Mouse (Mus musculus) liver, embryonic 13.5 days (tissue): ENCODE results near the gene Dlgap4. TPM values are rescaled to one million over a fixed set of nuclear protein-coding genes. Genes with fewer than 3 reads are reported as not detected.
A peak's percentile ranks its signal among the peaks of the same experiment; 100 is the strongest.

Source experiments
- ATAC-seq: fragments of 200-750 bp; cut with Nextera tagmentation; 2 replicates; pipeline ENCODE4 v1.8.0; 2017; ENCODE audit warnings: low read depth, mild to moderate bottlenecking, moderate number of reproducible peaks, moderate library complexity
- DNase-seq: peaks from one replicate; pipeline ENCODE4 v3.0.0; 2022
- H3K27ac ChIP-seq: fragments of 300-500 bp; sonication (generic); 2 replicates; pipeline ENCODE4 v1.5.1; 2015; ENCODE audit warnings: moderate library complexity, mild to moderate bottlenecking, inconsistent platforms
- H3K27me3 ChIP-seq: fragments of 300-500 bp; sonication (generic); 2 replicates; pipeline ENCODE4 v1.6.1; 2015; ENCODE audit warnings: mild to moderate bottlenecking, inconsistent platforms
- H3K36me3 ChIP-seq: fragments of 300-500 bp; sonication (generic); 2 replicates; pipeline ENCODE4 v1.6.1; 2015; ENCODE audit warnings: mild to moderate bottlenecking, inconsistent platforms
- H3K4me1 ChIP-seq: fragments of 300-500 bp; sonication (generic); replicated peaks from 2 replicates; pipeline ENCODE4 v1.6.1; 2015; ENCODE audit warnings: inconsistent platforms
- H3K4me2 ChIP-seq: fragments of 300-500 bp; sonication (generic); 2 replicates; pipeline ENCODE4 v1.6.1; 2015; ENCODE audit warnings: inconsistent platforms, mild to moderate bottlenecking, moderate library complexity
- H3K4me3 ChIP-seq: fragments of 300-500 bp; sonication (generic); replicated peaks from 2 replicates; pipeline ENCODE4 v1.5.1; 2015; ENCODE audit warnings: mild to moderate bottlenecking, inconsistent platforms
- H3K9ac ChIP-seq: fragments of 300-500 bp; sonication (generic); 2 replicates; pipeline ENCODE4 v1.6.1; 2015; ENCODE audit warnings: mild to moderate bottlenecking, inconsistent platforms
- H3K9me3 ChIP-seq: fragments of 300-500 bp; sonication (generic); replicated peaks from 2 replicates; pipeline ENCODE4 v1.6.1; 2016; ENCODE audit warnings: inconsistent platforms
- WGBS: fragments of 180-500 bp; shearing (Covaris S2); methylation state at CpG from one replicate; pipeline ENCODE4 v1.1.7; 2015; ENCODE audit not compliant: insufficient replicate concordance; 5-methylcytosine and 5-hydroxymethylcytosine counted together
- polyA plus RNA-seq: library from polyadenylated mRNA; unstranded; fragments of >200 nt; fragmentation: Nextera tagmentation; extraction: Ambion mirVana; gene quantifications from 2 replicates; pipeline ENCODE4 v1.2.1, GENCODE M21; 2015

Gene Dlgap4
- polyA plus RNA-seq, 1 experiment from 2014 or later, result 11.3 TPM

GRCm38 (mm10) chr2:156723899-156724523, 110.5 kb downstream of the Dlgap4 start:
- no peak for DNase-seq
- H3K4me1 ChIP-seq, result peaks cover 64% of the 10 kb centered on the region

GRCm38 (mm10) chr2:156724871-156725270, 111.4 kb downstream of the Dlgap4 start:
- Histone ChIP-seq H3K9me3 (no peaks in the 10 kb centered on the region), H3K4me3 (no peak overlapping the region), H3K4me1 (peaks cover 65% of the 10 kb centered on the region), H3K36me3 (no peaks in the 10 kb centered on the region), H3K9ac (no peak overlapping the region), H3K27me3 (peaks cover 11% of the 10 kb centered on the region; the same call in 1 of the 2 replicates), H3K4me2 (no peak overlapping the region), H3K27ac (no peak overlapping the region)
- ATAC-seq (no peak), DNase-seq (no peak)
- 78% methylated on average over 4 of the region's 4 CpGs for WGBS

More at GRCm38 (mm10) chr2:156723899-156724523, 110.5 kb downstream of the Dlgap4 start:
- Histone ChIP-seq H3K4me2 (no peak overlapping the region), H3K9ac (no peak overlapping the region), H3K4me3 (no peak overlapping the region), H3K27me3 (peaks cover 11% of the 10 kb centered on the region; the same call in 1 of the 2 replicates), H3K9me3 (no peaks in the 10 kb centered on the region), H3K36me3 (no peaks in the 10 kb centered on the region), H3K27ac (no peak overlapping the region)
- ATAC-seq, result no peak
- WGBS, result 82% methylated on average over 1 of the region's 1 CpGs

GRCm38 (mm10) chr2:156726344-156726743, 112.8 kb downstream of the Dlgap4 start:
- Histone ChIP-seq H3K27me3 (peaks cover 11% of the 10 kb centered on the region; the same call in 1 of the 2 replicates), H3K36me3 (no peaks in the 10 kb centered on the region), H3K4me2 (no peak overlapping the region), H3K4me1 (peaks cover 68% of the 10 kb centered on the region), H3K9me3 (no peaks in the 10 kb centered on the region), H3K4me3 (no peak overlapping the region), H3K27ac (no peak overlapping the region), H3K9ac (no peak overlapping the region)
- DNase-seq, result no peak
- WGBS, result 39% methylated on average over 7 of the region's 7 CpGs
- no peak for ATAC-seq

- Histone ChIP-seq H3K9ac (no peak overlapping the region), H3K27me3 (peaks cover 9% of the 10 kb centered on the region; the same call in 1 of the 2 replicates), H3K36me3 (no peaks in the 10 kb centered on the region), H3K9me3 (no peaks in the 10 kb centered on the region), H3K4me2 (no peak overlapping the region), H3K4me3 (no peak overlapping the region), H3K4me1 (peaks cover 68% of the 10 kb centered on the region), H3K27ac (no peak overlapping the region)
- ATAC-seq, result no peak
- WGBS, result 49% methylated on average over 3 of the region's 3 CpGs
- DNase-seq, result no peak
Observed at GRCm38 (mm10) chr2:156726878-156727277, 113.4 kb downstream of the Dlgap4 start.

- WGBS, result 18% methylated on average over 9 of the region's 10 CpGs
- Histone ChIP-seq H3K9me3 (no peaks in the 10 kb centered on the region), H3K36me3 (no peaks in the 10 kb centered on the region), H3K27me3 (no peaks in the 10 kb centered on the region; the same call in 1 of the 2 replicates), H3K27ac (peak overlapping the region; percentile 58; the same call in 1 of the 2 replicates), H3K4me2 (peak overlapping the region; percentile 64), H3K4me1 (peaks cover 60% of the 10 kb centered on the region), H3K9ac (peak overlapping the region; percentile 34; the same call in 1 of the 2 replicates), H3K4me3 (peak overlapping the region; percentile 46)
- peak; percentile 44; the same call in 1 of the 2 replicates for ATAC-seq
- DNase-seq, result no peak
Observed at GRCm38 (mm10) chr2:156729537-156730469, 116.3 kb downstream of the Dlgap4 start.

- Histone ChIP-seq H3K4me2 (peak overlapping the region; percentile 64), H3K27me3 (no peaks in the 10 kb centered on the region), H3K36me3 (no peaks in the 10 kb centered on the region), H3K9ac (peak overlapping the region; percentile 34; the same call in 1 of the 2 replicates), H3K9me3 (no peaks in the 10 kb centered on the region), H3K4me1 (peaks cover 53% of the 10 kb centered on the region), H3K4me3 (peak overlapping the region; percentile 46), H3K27ac (no peak overlapping the region)
- DNase-seq, result no peak
- ATAC-seq, result peak; percentile 39
- WGBS, result 42% methylated on average over 12 of the region's 12 CpGs
Observed at GRCm38 (mm10) chr2:156730501-156730921, 117.0 kb downstream of the Dlgap4 start.

GRCm38 (mm10) chr2:156731592-156731991, 118.1 kb downstream of the Dlgap4 start:
- no peak overlapping the region for H3K27ac ChIP-seq
- H3K27me3 ChIP-seq, result no peaks in the 10 kb centered on the region
- no peaks in the 10 kb centered on the region for H3K36me3 ChIP-seq
- ATAC-seq, result no peak
- H3K9ac ChIP-seq, result no peak overlapping the region
- DNase-seq, result no peak
- H3K4me2 ChIP-seq, result no peak overlapping the region
- H3K4me1 ChIP-seq, result peaks cover 53% of the 10 kb centered on the region
- H3K9me3 ChIP-seq, result no peaks in the 10 kb centered on the region
- H3K4me3 ChIP-seq, result no peak overlapping the region

GRCm38 (mm10) chr2:156732109-156732508, 118.6 kb downstream of the Dlgap4 start:
- DNase-seq, result no peak
- Histone ChIP-seq H3K27me3 (no peaks in the 10 kb centered on the region), H3K4me1 (peaks cover 52% of the 10 kb centered on the region), H3K36me3 (no peaks in the 10 kb centered on the region), H3K27ac (no peak overlapping the region), H3K4me3 (no peak overlapping the region), H3K9ac (no peak overlapping the region), H3K9me3 (no peaks in the 10 kb centered on the region), H3K4me2 (no peak overlapping the region)
- WGBS, result 64% methylated on average over 6 of the region's 6 CpGs
- no peak for ATAC-seq

- WGBS, result 57% methylated on average over 3 of the region's 3 CpGs
- no peak for DNase-seq
- no peaks in the 10 kb centered on the region for H3K27me3 ChIP-seq
- no peak overlapping the region for H3K4me2 ChIP-seq
- no peak overlapping the region for H3K4me3 ChIP-seq
- H3K9ac ChIP-seq, result no peak overlapping the region
- no peak for ATAC-seq
- no peak overlapping the region for H3K27ac ChIP-seq
- H3K36me3 ChIP-seq, result no peaks in the 10 kb centered on the region
- no peaks in the 10 kb centered on the region for H3K9me3 ChIP-seq
- H3K4me1 ChIP-seq, result peaks cover 45% of the 10 kb centered on the region
Observed at GRCm38 (mm10) chr2:156735761-156736335, 122.3 kb downstream of the Dlgap4 start.

- ATAC-seq, result no peak
- H3K36me3 ChIP-seq, result no peaks in the 10 kb centered on the region
- DNase-seq, result no peak
- peaks cover 47% of the 10 kb centered on the region for H3K4me1 ChIP-seq
- H3K9me3 ChIP-seq, result no peaks in the 10 kb centered on the region
- no peak overlapping the region for H3K9ac ChIP-seq
- H3K4me2 ChIP-seq, result no peak overlapping the region
- H3K27ac ChIP-seq, result no peak overlapping the region
- H3K4me3 ChIP-seq, result no peak overlapping the region
- WGBS, result 52% methylated on average over 7 of the region's 7 CpGs
- no peaks in the 10 kb centered on the region for H3K27me3 ChIP-seq
Observed at GRCm38 (mm10) chr2:156736846-156737245, 123.3 kb downstream of the Dlgap4 start.

GRCm38 (mm10) chr2:156737976-156738375, 124.5 kb downstream of the Dlgap4 start:
- Histone ChIP-seq H3K4me2 (no peak overlapping the region), H3K4me1 (peaks cover 43% of the 10 kb centered on the region), H3K9me3 (no peaks in the 10 kb centered on the region), H3K27me3 (no peaks in the 10 kb centered on the region), H3K9ac (no peak overlapping the region), H3K36me3 (no peaks in the 10 kb centered on the region), H3K27ac (no peak overlapping the region), H3K4me3 (no peak overlapping the region)
- ATAC-seq (no peak), DNase-seq (no peak)
- WGBS, result 56% methylated on average over 7 of the region's 7 CpGs
